Mouse (Mus musculus): Measurements from ENCODE around the gene Scly.

- TF ChIP-seq POLR2A (IDR thresholded peaks at IDR 0.05; ENCODE audit: low read depth, low read length) (no peak), CTCF (conservative IDR thresholded peaks at IDR 0.05; ENCODE audit: insufficient read depth, insufficient read length, low read depth, low read length) (no peak)
Observed at GRCm38 (mm10) chr1:91289375-91289774, 8.8 kb upstream of the Scly start.

Data from kidney, adult 2 months (tissue).